29 mouse cellular contexts compared by ENCODE assay signal in genomic region chr11:20791334-20791733, GRCm38 (mm10). TPM values are rescaled to one million over a fixed set of nuclear protein-coding genes. Genes with fewer than 3 reads are reported as not detected.
A peak's percentile ranks its signal among the peaks of the same experiment; 100 is the strongest.
DNase-seq lines count a peak whose midpoint lies in the region; ATAC-seq and TF ChIP-seq lines count a peak whose summit lies in the region.
"Had no signal": no experiment of that assay in that cellular context is flagged by ENCODE, and none has a peak within 500 bp of the region (broad histone marks: within the 10 kb centered on the region; RNA-seq: fewer than 3 reads in every experiment).

No protein-coding gene starts in this region.

- H3K9ac ChIP-seq in midbrain, embryonic 11.5 days (ENCODE audit: low read length): no peak overlapping the region
- no peak overlapping the region for H3K9ac ChIP-seq in midbrain, embryonic 13.5 days (replicated peaks)
- H3K9ac ChIP-seq in intestine, postnatal 0 days (ENCODE audit: low read depth, low read length): no peak overlapping the region
- H3K9ac ChIP-seq: embryonic facial prominence, embryonic 13.5 days; embryonic facial prominence, embryonic 15.5 days; forebrain, embryonic 12.5 days had no signal

- no peak overlapping the region for H3K4me3 ChIP-seq in heart, embryonic 10.5 days
- H3K4me3 ChIP-seq in midbrain, embryonic 11.5 days (ENCODE audit: low read depth, low read length): no peak overlapping the region
- no peak overlapping the region for H3K4me3 ChIP-seq in midbrain, embryonic 13.5 days (replicated peaks)
- no peak overlapping the region for H3K4me3 ChIP-seq in intestine, postnatal 0 days (ENCODE audit: low read depth, low read length)
- no peak overlapping the region for H3K4me3 ChIP-seq in layer of hippocampus, adult 2 months
- H3K4me3 ChIP-seq: embryonic facial prominence, embryonic 13.5 days; embryonic facial prominence, embryonic 15.5 days; erythroblast, embryonic 14.5 days; forebrain, embryonic 10.5 days; forebrain, embryonic 12.5 days had no signal

- no peaks in the 10 kb centered on the region for H3K9me3 ChIP-seq in heart, embryonic 10.5 days
- no peaks in the 10 kb centered on the region for H3K9me3 ChIP-seq in midbrain, embryonic 11.5 days (ENCODE audit: control insufficient read depth, low read length)
- no peaks in the 10 kb centered on the region for H3K9me3 ChIP-seq in midbrain, embryonic 13.5 days
- H3K9me3 ChIP-seq in intestine, postnatal 0 days (ENCODE audit: control insufficient read depth): no peaks in the 10 kb centered on the region
- H3K9me3 ChIP-seq: embryonic facial prominence, embryonic 13.5 days; embryonic facial prominence, embryonic 15.5 days; forebrain, embryonic 10.5 days; forebrain, embryonic 12.5 days; G1E had no signal

- no peak for TF ChIP-seq CTCF in intestine, postnatal 0 days (IDR thresholded peaks at IDR 0.05; ENCODE audit: low read depth)
- no peak for TF ChIP-seq CTCF in layer of hippocampus, adult 2 months (conservative IDR thresholded peaks at IDR 0.05)

- H3K4me2 ChIP-seq in midbrain, embryonic 11.5 days: no peak overlapping the region
- no peak overlapping the region for H3K4me2 ChIP-seq in midbrain, embryonic 13.5 days (replicated peaks)
- no peak overlapping the region for H3K4me2 ChIP-seq in intestine, postnatal 0 days (replicated peaks; ENCODE audit: low read depth)
- H3K4me2 ChIP-seq: embryonic facial prominence, embryonic 13.5 days; embryonic facial prominence, embryonic 15.5 days; forebrain, embryonic 12.5 days had no signal

- no peak overlapping the region for H3K27ac ChIP-seq in heart, embryonic 10.5 days
- no peak overlapping the region for H3K27ac ChIP-seq in midbrain, embryonic 11.5 days (ENCODE audit: low read depth, low read length)
- H3K27ac ChIP-seq in midbrain, embryonic 13.5 days: no peak overlapping the region
- peak overlapping the region; percentile 28; the same call in 1 of the 2 replicates for H3K27ac ChIP-seq in intestine, postnatal 0 days (ENCODE audit: low read depth, low read length)
- no peak overlapping the region for H3K27ac ChIP-seq in layer of hippocampus, adult 2 months
- H3K27ac ChIP-seq: embryonic facial prominence, embryonic 13.5 days; embryonic facial prominence, embryonic 15.5 days; forebrain, embryonic 10.5 days; forebrain, embryonic 12.5 days had no signal

- intact Hi-C loops in heart, postnatal 36 days (cut with DNase I): loop anchor here (10.0 kb wide), 1 partner anchor 663 kb away; no protein-coding TSS in a partner anchor

- DNase-seq in heart, embryonic 10.5 days (ENCODE audit: low spot score): peak; percentile 46
- DNase-seq in heart, postnatal 36 days: no peak
- peak; percentile 65 for DNase-seq in midbrain, embryonic 11.5 days (ENCODE audit: low spot score, missing footprints)
- DNase-seq in adrenal gland, postnatal 4 days (ENCODE audit: low spot score in 2 of 2): no peak
- DNase-seq in layer of hippocampus, adult 2 months (ENCODE audit: low spot score in 2 of 2): no peak
- DNase-seq: adrenal gland, adult 8-10 months; adrenal gland, postnatal 14 days; adrenal gland, postnatal 36 days; B cell, adult 2 months; cerebellum, adult 11 months; cerebellum, adult 18-20 months; cerebellum, adult 8-10 months; cerebellum, adult 9-11 months; cerebellum, postnatal 14 days; cerebellum, postnatal 36 days; embryo, embryonic 11 days had no signal

- 0 out of 2 replicates have a peak, but pooled peaks cover 4% of the 10 kb centered on the region for H3K4me1 ChIP-seq in heart, embryonic 10.5 days
- peaks cover 5% of the 10 kb centered on the region; the same call in 1 of the 2 replicates for H3K4me1 ChIP-seq in midbrain, embryonic 11.5 days (ENCODE audit: control insufficient read depth, insufficient read depth, low read length)
- peaks cover 6% of the 10 kb centered on the region; the same call in 1 of the 2 replicates for H3K4me1 ChIP-seq in midbrain, embryonic 13.5 days (replicated peaks)
- 0 out of 2 replicates have a peak, but pooled peaks cover 6% of the 10 kb centered on the region for H3K4me1 ChIP-seq in intestine, postnatal 0 days (replicated peaks; ENCODE audit: control insufficient read depth, insufficient read depth, low read length)

- H3K27me3 ChIP-seq in heart, embryonic 10.5 days (ENCODE audit: insufficient read depth, poor library complexity, severe bottlenecking): no peaks in the 10 kb centered on the region
- no peaks in the 10 kb centered on the region for H3K27me3 ChIP-seq in midbrain, embryonic 11.5 days (ENCODE audit: control insufficient read depth, insufficient read depth, low read length)
- H3K27me3 ChIP-seq in midbrain, embryonic 13.5 days: no peaks in the 10 kb centered on the region
- no peaks in the 10 kb centered on the region for H3K27me3 ChIP-seq in intestine, postnatal 0 days (replicated peaks; ENCODE audit: control insufficient read depth, insufficient read depth, low read length)
- H3K27me3 ChIP-seq: CH12.LX; embryonic facial prominence, embryonic 13.5 days; embryonic facial prominence, embryonic 15.5 days; forebrain, embryonic 12.5 days had no signal

- no peaks in the 10 kb centered on the region for H3K36me3 ChIP-seq in heart, embryonic 10.5 days
- no peaks in the 10 kb centered on the region for H3K36me3 ChIP-seq in midbrain, embryonic 11.5 days (ENCODE audit: control insufficient read depth, insufficient read depth, low read length)
- no peaks in the 10 kb centered on the region for H3K36me3 ChIP-seq in midbrain, embryonic 13.5 days
- H3K36me3 ChIP-seq in intestine, postnatal 0 days (ENCODE audit: control insufficient read depth, insufficient read depth): no peaks in the 10 kb centered on the region
- H3K36me3 ChIP-seq: embryonic facial prominence, embryonic 13.5 days; embryonic facial prominence, embryonic 15.5 days; forebrain, embryonic 10.5 days; forebrain, embryonic 12.5 days; G1E had no signal

- 78% methylated on average over 2 of the region's 2 CpGs for WGBS in heart, embryonic 10.5 days
- 85% methylated on average over 2 of the region's 2 CpGs for WGBS in midbrain, embryonic 11.5 days
- WGBS in midbrain, embryonic 13.5 days: 82% methylated on average over 2 of the region's 2 CpGs
- 47% methylated on average over 2 of the region's 2 CpGs for WGBS in intestine, postnatal 0 days

- no peak for ATAC-seq in midbrain, embryonic 11.5 days (ENCODE audit: low FRiP score)
- ATAC-seq in midbrain, embryonic 13.5 days: no peak
- ATAC-seq in intestine, postnatal 0 days: peak; percentile 63
- ATAC-seq: activated CD4-positive, CD25-positive, alpha-beta regulatory T cell, adult 4 months; CD4-positive, CD25-positive, alpha-beta regulatory T cell, adult 4 months; forebrain, embryonic 14.5 days; Patski had no signal

RNA-seq across cellular contexts. Expression of gene Lgalsl, which starts 39.5 kb away (rescaled TPM):
- 44.5 and 53.4 TPM in 2 replicates for polyA plus RNA-seq in heart, embryonic 10.5 days (2016; fragmentation: Nextera tagmentation; extraction: Ambion mirVana)
- 10 to 100 TPM; 31.1 to 38.4 TPM for total RNA-seq in heart, postnatal 36 days (2021)
- polyA plus RNA-seq in midbrain, embryonic 11.5 days (2014; fragmentation: Nextera tagmentation; extraction: Ambion mirVana): 26.6 and 29.4 TPM in 2 replicates
- 49.4 and 52.4 TPM in 2 replicates for polyA plus RNA-seq in midbrain, embryonic 13.5 days (2015; fragmentation: Nextera tagmentation; extraction: Ambion mirVana)
- 16.5 and 16.7 TPM in 2 replicates for polyA plus RNA-seq in intestine, postnatal 0 days (2015; fragmentation: Nextera tagmentation; extraction: Ambion mirVana)
- 10 to 100 TPM; 41.1 to 41.6 TPM for total RNA-seq in adrenal gland, postnatal 4 days (2021)
- 10 to 100 TPM; 75.8 to 76.3 TPM for total RNA-seq in layer of hippocampus, adult 2 months (2021)
- polyA plus RNA-seq: G1E had no signal

RNA-seq across cellular contexts. Expression of gene Aftph, which starts 49.9 kb away (rescaled TPM):
- 13.9 and 14.2 TPM in 2 replicates for polyA plus RNA-seq in heart, embryonic 10.5 days (2016; fragmentation: Nextera tagmentation; extraction: Ambion mirVana)
- total RNA-seq in heart, postnatal 36 days (2021): 10 to 100 TPM; 22.1 to 23.3 TPM
- polyA plus RNA-seq in midbrain, embryonic 11.5 days (2014; fragmentation: Nextera tagmentation; extraction: Ambion mirVana): 32.1 and 33.1 TPM in 2 replicates
- 38.6 and 39.1 TPM in 2 replicates for polyA plus RNA-seq in midbrain, embryonic 13.5 days (2015; fragmentation: Nextera tagmentation; extraction: Ambion mirVana)
- 21.3 and 25.4 TPM in 2 replicates for polyA plus RNA-seq in intestine, postnatal 0 days (2015; fragmentation: Nextera tagmentation; extraction: Ambion mirVana)
- 10 to 100 TPM; 51.0 to 54.1 TPM for total RNA-seq in adrenal gland, postnatal 4 days (2021)
- total RNA-seq in layer of hippocampus, adult 2 months (2021): 10 to 100 TPM; 79.0 to 81.7 TPM

Comparison
In these comparisons a context has a peak if more than half of its experiments do, and no peak if none do; other contexts are left out.
1. DNase-seq: peak in heart, embryonic 10.5 days (single experiment) and midbrain, embryonic 11.5 days (single experiment); none in heart, postnatal 36 days (0 of 2), adrenal gland, postnatal 4 days (0 of 2) and layer of hippocampus, adult 2 months (0 of 2).